Mouse (Mus musculus): ENCODE data around the gene Nipa1. TPM values are rescaled to one million over a fixed set of nuclear protein-coding genes. Genes with fewer than 3 reads are reported as not detected.

The Nipa1 gene
- total RNA-seq, 4 experiments from 2014 or later = 63.2 to 75.9 (median 64.6) TPM

DNA sequence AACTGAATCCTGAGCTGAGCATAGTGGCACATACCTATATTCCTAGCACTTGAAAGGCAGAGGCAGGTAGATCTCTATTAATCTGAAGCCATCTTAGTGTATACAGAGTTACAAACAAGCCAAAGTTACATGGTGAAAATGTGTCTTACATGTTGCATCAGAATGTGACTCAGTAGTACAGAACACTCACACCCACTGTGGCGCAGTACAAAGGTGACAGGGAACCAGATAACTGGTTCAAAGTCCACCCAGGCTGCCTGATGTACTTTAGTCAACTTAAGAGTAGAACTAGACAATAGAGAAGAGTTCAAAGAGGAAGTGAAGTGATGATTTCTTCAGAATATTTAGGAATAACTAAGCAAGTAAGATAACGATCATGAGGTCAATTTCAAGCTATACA lies 84.7 kb downstream of the Nipa1 start:
- no peak for DNase-seq (ENCODE audit: low spot score in 2 of 2)

DNA sequence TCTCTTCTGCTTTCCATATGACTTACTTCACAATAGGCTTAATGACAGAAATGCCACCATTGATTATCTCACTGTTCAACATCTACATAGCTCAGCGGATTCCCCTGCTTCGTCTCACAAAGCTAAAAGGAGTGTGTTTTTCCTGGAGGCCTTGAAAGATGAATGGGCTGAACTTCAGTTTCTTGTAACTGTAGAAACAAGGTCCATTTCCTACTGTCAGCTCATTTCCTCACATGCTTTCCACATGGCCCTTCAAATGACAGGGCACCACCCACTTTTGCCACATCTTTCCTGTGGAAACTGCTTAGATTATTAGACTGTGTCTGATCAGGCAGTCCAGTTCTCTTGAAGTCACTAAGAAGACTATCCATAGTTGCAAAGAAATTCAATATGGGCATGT lies 91.1 kb downstream of the Nipa1 start:
- DNase-seq (ENCODE audit: low spot score in 2 of 2) = no peak

Other genes starting within 250 kb of the Nipa1 start
- 10 to 100 TPM; 33.0 to 42.7 (median 37.6) TPM for gene Tubgcp5, start 225.8 kb downstream of the Nipa1 start, total RNA-seq (2022)
- gene Cyfip1, start 178.2 kb downstream of the Nipa1 start, total RNA-seq (2022) = 10 to 100 TPM; 78.3 to 86.9 (median 81.4) TPM
- 10 to 100 TPM; 45.1 to 51.3 (median 48.6) TPM for gene Nipa2, start 57.5 kb downstream of the Nipa1 start, total RNA-seq (2022)
- 100 to 1,000 TPM; 115 to 140 (median 125) TPM for gene Herc2, start 30.2 kb upstream of the Nipa1 start, total RNA-seq (2022)
- gene Oca2, start 219.8 kb upstream of the Nipa1 start, total RNA-seq (2022) = under 1 TPM; 0.13 to 0.51 (median 0.29) TPM

Measured in left cerebral cortex, adult 8-10 months (tissue).